Mouse (Mus musculus) fibroblast of lung, adult 2 months (primary cell): Measurements from ENCODE around the gene Timm10.
"Not testable (repeated sequence)": the region's sequence is repeated elsewhere in the genome, so short reads cannot be mapped to it uniquely, and the experiment has no call there.

Experiments
- DNase-seq: peaks from one replicate; pipeline ENCODE4 v3.0.0-alpha.2; 2011; ENCODE audit warnings: low read depth

Gene Timm10

GRCm38 (mm10) chr2:84826488-84827282 lies at the start of gene Timm10:
TSS of gene Timm10 (plus strand) at chr2:84826997.
- DNase-seq = peak; percentile 85

- DNase-seq = no peak
Measured at GRCm38 (mm10) chr2:84777706-84778105, 49.1 kb upstream of the Timm10 start.

GRCm38 (mm10) chr2:84779210-84779609 lies 47.6 kb upstream of the Timm10 start:
- no peak for DNase-seq

- DNase-seq = no peak
Measured at GRCm38 (mm10) chr2:84783315-84783714, 43.5 kb upstream of the Timm10 start.

- DNase-seq = no peak
Measured at GRCm38 (mm10) chr2:84783840-84784566, 42.8 kb upstream of the Timm10 start.

- no peak for DNase-seq
Measured at GRCm38 (mm10) chr2:84788316-84788715, 38.5 kb upstream of the Timm10 start.

GRCm38 (mm10) chr2:84790418-84790817 lies 36.4 kb upstream of the Timm10 start:
- no peak for DNase-seq

- no peak for DNase-seq
Measured at GRCm38 (mm10) chr2:84792516-84792915, 34.3 kb upstream of the Timm10 start.

GRCm38 (mm10) chr2:84793154-84793553 lies 33.6 kb upstream of the Timm10 start:
- no peak for DNase-seq

GRCm38 (mm10) chr2:84793871-84794270 lies 32.9 kb upstream of the Timm10 start:
- DNase-seq = no peak

- no peak for DNase-seq
Measured at GRCm38 (mm10) chr2:84797833-84798492, 28.8 kb upstream of the Timm10 start.

- no peak for DNase-seq
Measured at GRCm38 (mm10) chr2:84798493-84798921, 28.3 kb upstream of the Timm10 start, which contains the start of gene Ube2l6. TSS of gene Ube2l6 (plus strand) at chr2:84798828.

- DNase-seq = peak; percentile 66
Measured at GRCm38 (mm10) chr2:84799041-84799561, 27.7 kb upstream of the Timm10 start.

GRCm38 (mm10) chr2:84800304-84800703 lies 26.5 kb upstream of the Timm10 start:
- no peak for DNase-seq

- DNase-seq = not testable (repeated sequence)
Measured at GRCm38 (mm10) chr2:84801223-84801622, 25.6 kb upstream of the Timm10 start.

GRCm38 (mm10) chr2:84803963-84804362 lies 22.8 kb upstream of the Timm10 start:
- DNase-seq = no peak

- DNase-seq = no peak
Measured at GRCm38 (mm10) chr2:84806546-84806945, 20.3 kb upstream of the Timm10 start.

- DNase-seq = no peak
Measured at GRCm38 (mm10) chr2:84809330-84809729, 17.5 kb upstream of the Timm10 start.

- no peak for DNase-seq
Measured at GRCm38 (mm10) chr2:84810526-84810885, 16.3 kb upstream of the Timm10 start.

- DNase-seq = peak; percentile 72
Measured at GRCm38 (mm10) chr2:84810886-84811577, 15.8 kb upstream of the Timm10 start.

- no peak for DNase-seq
Measured at GRCm38 (mm10) chr2:84811880-84812279, 14.9 kb upstream of the Timm10 start.

GRCm38 (mm10) chr2:84812676-84813075 lies 14.1 kb upstream of the Timm10 start:
- no peak for DNase-seq
